Mouse (Mus musculus): ENCODE results near the gene Rsad2. TPM values are rescaled to one million over a fixed set of nuclear protein-coding genes. Genes with fewer than 3 reads are reported as not detected.

Rsad2 gene
- polyA plus RNA-seq, 1 experiment from 2014 or later: 0.41 TPM

GRCm38 (mm10) chr12:26412802-26413201 lies 43.5 kb downstream of the Rsad2 start:
- no peaks in the 10 kb centered on the region for H3K9me3 ChIP-seq
- peaks cover 57% of the 10 kb centered on the region for H3K4me1 ChIP-seq
- ATAC-seq (ENCODE audit: insufficient number of reproducible peaks, insufficient read depth, low FRiP score, low TSS enrichment, low read depth): no peak
- peaks cover 9% of the 10 kb centered on the region; the same call in 1 of the 2 replicates for H3K36me3 ChIP-seq
- H3K4me3 ChIP-seq: peak overlapping the region; percentile 89
- no peaks in the 10 kb centered on the region for H3K27me3 ChIP-seq
- WGBS: 66% methylated on average over 6 of the region's 6 CpGs
- H3K9ac ChIP-seq: peak overlapping the region; percentile 58
- peak overlapping the region; percentile 83 for H3K4me2 ChIP-seq
- peak overlapping the region; percentile 40 for H3K27ac ChIP-seq

GRCm38 (mm10) chr12:26411841-26412450 lies 44.3 kb downstream of the Rsad2 start:
- no peak overlapping the region for H3K27ac ChIP-seq
- WGBS: 69% methylated on average over 10 of the region's 10 CpGs
- H3K4me3 ChIP-seq: peak overlapping the region; percentile 89; the same call in 1 of the 2 replicates
- no peaks in the 10 kb centered on the region for H3K27me3 ChIP-seq
- H3K9ac ChIP-seq: no peak overlapping the region
- peak overlapping the region; percentile 83 for H3K4me2 ChIP-seq
- peaks cover 57% of the 10 kb centered on the region for H3K4me1 ChIP-seq
- peaks cover 9% of the 10 kb centered on the region; the same call in 1 of the 2 replicates for H3K36me3 ChIP-seq
- ATAC-seq (ENCODE audit: insufficient number of reproducible peaks, insufficient read depth, low FRiP score, low TSS enrichment, low read depth): no peak
- no peaks in the 10 kb centered on the region for H3K9me3 ChIP-seq

GRCm38 (mm10) chr12:26410443-26410842 lies 45.8 kb downstream of the Rsad2 start:
- WGBS: 88% methylated on average over 3 of the region's 3 CpGs
- H3K4me3 ChIP-seq: no peak overlapping the region
- ATAC-seq (ENCODE audit: insufficient number of reproducible peaks, insufficient read depth, low FRiP score, low TSS enrichment, low read depth): no peak
- H3K9me3 ChIP-seq: no peaks in the 10 kb centered on the region
- peaks cover 9% of the 10 kb centered on the region; the same call in 1 of the 2 replicates for H3K36me3 ChIP-seq
- no peaks in the 10 kb centered on the region for H3K27me3 ChIP-seq
- no peak overlapping the region for H3K9ac ChIP-seq
- H3K4me2 ChIP-seq: no peak overlapping the region
- no peak overlapping the region for H3K27ac ChIP-seq
- peaks cover 64% of the 10 kb centered on the region for H3K4me1 ChIP-seq

GRCm38 (mm10) chr12:26408707-26409106 lies 47.5 kb downstream of the Rsad2 start:
- peaks cover 66% of the 10 kb centered on the region for H3K4me1 ChIP-seq
- H3K9me3 ChIP-seq: no peaks in the 10 kb centered on the region
- peaks cover 23% of the 10 kb centered on the region for H3K36me3 ChIP-seq
- no peak overlapping the region for H3K27ac ChIP-seq
- no peak overlapping the region for H3K4me2 ChIP-seq
- H3K27me3 ChIP-seq: no peaks in the 10 kb centered on the region
- WGBS: 80% methylated on average over 9 of the region's 9 CpGs
- no peak overlapping the region for H3K4me3 ChIP-seq
- H3K9ac ChIP-seq: no peak overlapping the region
- peak; percentile 38; the same call in 1 of the 2 replicates for ATAC-seq (ENCODE audit: insufficient number of reproducible peaks, insufficient read depth, low FRiP score, low TSS enrichment, low read depth)

- Histone ChIP-seq H3K36me3 (peaks cover 33% of the 10 kb centered on the region), H3K27ac (peak overlapping the region; percentile 51), H3K9ac (no peak overlapping the region), H3K9me3 (no peaks in the 10 kb centered on the region), H3K27me3 (no peaks in the 10 kb centered on the region), H3K4me2 (0 out of 2 replicates have a peak overlapping the region, but pooled peaks have one; percentile 0), H3K4me3 (no peak overlapping the region), H3K4me1 (peaks cover 63% of the 10 kb centered on the region)
- ATAC-seq (ENCODE audit: insufficient number of reproducible peaks, insufficient read depth, low FRiP score, low TSS enrichment, low read depth): no peak
- WGBS: 79% methylated on average over 11 of the region's 11 CpGs
Measured at GRCm38 (mm10) chr12:26404781-26405702, 51.2 kb downstream of the Rsad2 start.

GRCm38 (mm10) chr12:26403372-26404125 lies 52.7 kb downstream of the Rsad2 start:
- Histone ChIP-seq H3K9ac (no peak overlapping the region), H3K4me3 (no peak overlapping the region), H3K4me2 (no peak overlapping the region), H3K27me3 (no peaks in the 10 kb centered on the region), H3K27ac (no peak overlapping the region), H3K9me3 (no peaks in the 10 kb centered on the region), H3K4me1 (peaks cover 57% of the 10 kb centered on the region), H3K36me3 (peaks cover 30% of the 10 kb centered on the region)
- WGBS: 79% methylated on average over 16 of the region's 16 CpGs
- no peak for ATAC-seq (ENCODE audit: insufficient number of reproducible peaks, insufficient read depth, low FRiP score, low TSS enrichment, low read depth)

GRCm38 (mm10) chr12:26401696-26402470 lies 54.4 kb downstream of the Rsad2 start:
- Histone ChIP-seq H3K4me1 (peaks cover 54% of the 10 kb centered on the region), H3K36me3 (peaks cover 25% of the 10 kb centered on the region), H3K4me2 (no peak overlapping the region), H3K27me3 (no peaks in the 10 kb centered on the region), H3K4me3 (no peak overlapping the region), H3K27ac (no peak overlapping the region), H3K9me3 (no peaks in the 10 kb centered on the region), H3K9ac (no peak overlapping the region)
- no peak for ATAC-seq (ENCODE audit: insufficient number of reproducible peaks, insufficient read depth, low FRiP score, low TSS enrichment, low read depth)
- 59% methylated on average over 10 of the region's 10 CpGs for WGBS

GRCm38 (mm10) chr12:26401254-26401653 lies 55.0 kb downstream of the Rsad2 start:
- peaks cover 27% of the 10 kb centered on the region for H3K36me3 ChIP-seq
- no peak overlapping the region for H3K27ac ChIP-seq
- WGBS: 79% methylated on average over 1 of the region's 1 CpGs
- peaks cover 55% of the 10 kb centered on the region for H3K4me1 ChIP-seq
- H3K9ac ChIP-seq: no peak overlapping the region
- H3K4me3 ChIP-seq: no peak overlapping the region
- no peak for ATAC-seq (ENCODE audit: insufficient number of reproducible peaks, insufficient read depth, low FRiP score, low TSS enrichment, low read depth)
- H3K9me3 ChIP-seq: no peaks in the 10 kb centered on the region
- no peaks in the 10 kb centered on the region for H3K27me3 ChIP-seq
- H3K4me2 ChIP-seq: no peak overlapping the region

GRCm38 (mm10) chr12:26400762-26401161 lies 55.5 kb downstream of the Rsad2 start:
- no peaks in the 10 kb centered on the region for H3K27me3 ChIP-seq
- ATAC-seq (ENCODE audit: insufficient number of reproducible peaks, insufficient read depth, low FRiP score, low TSS enrichment, low read depth): no peak
- peaks cover 27% of the 10 kb centered on the region for H3K36me3 ChIP-seq
- H3K27ac ChIP-seq: no peak overlapping the region
- no peak overlapping the region for H3K4me3 ChIP-seq
- no peaks in the 10 kb centered on the region for H3K9me3 ChIP-seq
- whole genome bisulfite sequencing: 100% methylated on average over 1 of the region's 1 CpGs
- H3K9ac ChIP-seq: no peak overlapping the region
- H3K4me1 ChIP-seq: peaks cover 55% of the 10 kb centered on the region
- no peak overlapping the region for H3K4me2 ChIP-seq

- Histone ChIP-seq H3K27me3 (no peaks in the 10 kb centered on the region), H3K36me3 (peaks cover 19% of the 10 kb centered on the region), H3K4me3 (no peak overlapping the region), H3K9me3 (no peaks in the 10 kb centered on the region), H3K27ac (no peak overlapping the region), H3K9ac (no peak overlapping the region), H3K4me1 (peaks cover 57% of the 10 kb centered on the region), H3K4me2 (no peak overlapping the region)
- no peak for ATAC-seq (ENCODE audit: insufficient number of reproducible peaks, insufficient read depth, low FRiP score, low TSS enrichment, low read depth)
- 84% methylated on average over 6 of the region's 6 CpGs for WGBS
Measured at GRCm38 (mm10) chr12:26399391-26399790, 56.9 kb downstream of the Rsad2 start.

GRCm38 (mm10) chr12:26398597-26398996 lies 57.7 kb downstream of the Rsad2 start:
- Histone ChIP-seq H3K27ac (no peak overlapping the region), H3K27me3 (no peaks in the 10 kb centered on the region), H3K9me3 (no peaks in the 10 kb centered on the region), H3K36me3 (peaks cover 12% of the 10 kb centered on the region), H3K9ac (no peak overlapping the region), H3K4me1 (peaks cover 63% of the 10 kb centered on the region), H3K4me2 (no peak overlapping the region), H3K4me3 (no peak overlapping the region)
- no peak for ATAC-seq (ENCODE audit: insufficient number of reproducible peaks, insufficient read depth, low FRiP score, low TSS enrichment, low read depth)
- 44% methylated on average over 2 of the region's 2 CpGs for WGBS

Data from embryonic facial prominence, embryonic 13.5 days (tissue).